Mouse (Mus musculus) limb, embryonic 13.5 days (tissue): ENCODE measurements around the gene Xbp1. TPM values are rescaled to one million over a fixed set of nuclear protein-coding genes. Genes with fewer than 3 reads are reported as not detected.

Experiments used
- ATAC-seq: fragments of 200-750 bp; cut with Nextera tagmentation; 2 replicates; pipeline ENCODE4 v1.8.0; 2017; ENCODE audit warnings: low read depth, moderate number of reproducible peaks, moderate TSS enrichment; ENCODE audit not compliant: low FRiP score
- H3K27ac ChIP-seq: fragments of 300-500 bp; sonication (generic); 2 replicates; pipeline ENCODE4 v1.5.1; 2015; ENCODE audit warnings: inconsistent platforms, mild to moderate bottlenecking, moderate library complexity
- H3K27me3 ChIP-seq: fragments of 300-500 bp; sonication (generic); 2 replicates; pipeline ENCODE4 v1.6.1; 2015; ENCODE audit warnings: mild to moderate bottlenecking, inconsistent platforms
- H3K36me3 ChIP-seq: fragments of 300-500 bp; sonication (generic); 2 replicates; pipeline ENCODE4 v1.6.1; 2015; ENCODE audit warnings: inconsistent platforms, mild to moderate bottlenecking, moderate library complexity
- H3K4me1 ChIP-seq: fragments of 300-500 bp; sonication (generic); 2 replicates; pipeline ENCODE4 v1.6.1; 2015; ENCODE audit warnings: inconsistent platforms
- H3K4me2 ChIP-seq: fragments of 300-500 bp; sonication (generic); replicated peaks from 2 replicates; pipeline ENCODE4 v1.6.1; 2015; ENCODE audit warnings: inconsistent platforms, mild to moderate bottlenecking, moderate library complexity
- H3K4me3 ChIP-seq: fragments of 300-500 bp; sonication (generic); 2 replicates; pipeline ENCODE4 v1.5.1; 2015; ENCODE audit warnings: moderate library complexity, mild to moderate bottlenecking, inconsistent platforms
- H3K9ac ChIP-seq: fragments of 300-500 bp; sonication (generic); 2 replicates; pipeline ENCODE4 v1.6.1; 2015; ENCODE audit warnings: mild to moderate bottlenecking, inconsistent platforms
- H3K9me3 ChIP-seq: fragments of 300-500 bp; sonication (generic); 2 replicates; pipeline ENCODE4 v1.6.1; 2016; ENCODE audit warnings: inconsistent platforms
- WGBS: fragments of 180-500 bp; shearing (Covaris S2); methylation state at CpG from one replicate; pipeline ENCODE4 v1.1.7; 2015; 5-methylcytosine and 5-hydroxymethylcytosine counted together
- polyA plus RNA-seq: library from polyadenylated mRNA; unstranded; fragments of >200 nt; fragmentation: Nextera tagmentation; extraction: Ambion mirVana; gene quantifications from 2 replicates; pipeline ENCODE4 v1.2.1, GENCODE M21; 2015

The Xbp1 gene
- polyA plus RNA-seq, 1 experiment from 2014 or later, result 177 TPM

- Histone ChIP-seq H3K4me3 (no peak overlapping the region), H3K9me3 (peaks cover 3% of the 10 kb centered on the region; the same call in 1 of the 2 replicates), H3K9ac (no peak overlapping the region), H3K36me3 (no peaks in the 10 kb centered on the region), H3K27me3 (no peaks in the 10 kb centered on the region), H3K4me1 (no peaks in the 10 kb centered on the region), H3K4me2 (no peak overlapping the region), H3K27ac (no peak overlapping the region)
- ATAC-seq, result no peak
- WGBS, result 74% methylated on average over 2 of the region's 2 CpGs
These were observed 46.0 kb downstream of the Xbp1 start for GRCm38 (mm10) chr11:5566506-5566905.

- H3K27me3 ChIP-seq, result no peaks in the 10 kb centered on the region
- ATAC-seq, result no peak
- H3K9me3 ChIP-seq, result peaks cover 3% of the 10 kb centered on the region; the same call in 1 of the 2 replicates
- H3K4me2 ChIP-seq, result no peak overlapping the region
- H3K9ac ChIP-seq, result no peak overlapping the region
- H3K4me3 ChIP-seq, result no peak overlapping the region
- no peak overlapping the region for H3K27ac ChIP-seq
- no peaks in the 10 kb centered on the region for H3K4me1 ChIP-seq
- H3K36me3 ChIP-seq, result no peaks in the 10 kb centered on the region
- WGBS, result 93% methylated on average over 6 of the region's 6 CpGs
These were observed 47.2 kb downstream of the Xbp1 start for GRCm38 (mm10) chr11:5567654-5568053.

DNA sequence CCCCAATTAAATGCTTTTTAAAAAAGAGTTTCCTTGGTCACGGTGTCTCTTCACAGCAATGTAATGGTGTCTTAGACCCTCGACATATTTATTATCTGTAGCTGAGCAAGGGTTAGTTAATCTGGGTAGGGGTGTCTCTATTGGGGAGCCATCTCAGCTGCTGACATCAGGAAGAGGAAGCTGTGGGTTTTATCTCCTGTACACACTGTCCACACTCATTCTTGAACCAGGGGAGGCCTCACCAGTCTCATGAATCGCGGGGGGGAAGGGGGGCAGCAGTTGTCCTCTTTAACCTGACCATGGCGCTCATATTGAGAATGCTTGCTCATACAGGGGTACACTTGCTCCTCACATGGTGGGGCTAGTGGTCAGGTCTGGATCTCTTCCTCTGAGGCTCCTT lies 47.6 kb downstream of the Xbp1 start:
- Histone ChIP-seq H3K27me3 (no peaks in the 10 kb centered on the region), H3K9ac (no peak overlapping the region), H3K4me1 (no peaks in the 10 kb centered on the region), H3K36me3 (no peaks in the 10 kb centered on the region), H3K9me3 (peaks cover 3% of the 10 kb centered on the region; the same call in 1 of the 2 replicates), H3K4me3 (no peak overlapping the region), H3K27ac (no peak overlapping the region), H3K4me2 (no peak overlapping the region)
- 94% methylated on average over 5 of the region's 5 CpGs for WGBS
- ATAC-seq, result no peak

DNA sequence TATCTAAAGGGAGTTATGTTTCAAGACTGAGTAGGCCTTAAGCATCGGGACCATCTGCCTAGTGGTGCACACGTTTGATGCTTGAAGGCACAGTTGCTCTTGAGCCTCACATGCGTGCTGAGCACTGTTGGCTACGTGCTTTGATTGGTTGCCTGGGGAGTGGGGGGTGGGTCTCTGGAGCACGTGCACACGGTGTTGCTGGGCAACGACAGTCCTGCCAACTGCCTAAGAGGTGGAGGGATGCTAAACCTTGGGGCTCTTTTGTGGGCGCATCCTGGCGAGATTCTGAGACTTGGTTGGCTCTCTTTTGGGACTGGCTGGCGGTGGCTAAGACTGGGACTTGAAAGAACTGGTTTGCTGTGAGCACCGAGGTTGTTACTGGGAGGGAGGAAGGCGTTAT lies 49.0 kb downstream of the Xbp1 start, which contains the start of gene Ankrd36:
Gene Ankrd36, plus strand, starts transcription at position 211 of the 400 bp plus-strand sequence.
- Histone ChIP-seq H3K27me3 (no peaks in the 10 kb centered on the region), H3K9ac (no peak within 1 kb of the TSS), H3K4me1 (no peaks in the 10 kb centered on the region), H3K27ac (no peak within 1 kb of the TSS), H3K4me2 (no peak within 1 kb of the TSS), H3K36me3 (no peaks in the 10 kb centered on the region), H3K9me3 (peaks cover 3% of the 10 kb centered on the region; the same call in 1 of the 2 replicates), H3K4me3 (no peak within 1 kb of the TSS)
- ATAC-seq, result no peak
- WGBS, result 82% methylated on average over 12 of the region's 12 CpGs

GRCm38 (mm10) chr11:5571856-5572255 lies 51.4 kb downstream of the Xbp1 start:
- Histone ChIP-seq H3K9me3 (peaks cover 3% of the 10 kb centered on the region; the same call in 1 of the 2 replicates), H3K4me2 (no peak overlapping the region), H3K9ac (no peak overlapping the region), H3K4me3 (no peak overlapping the region), H3K4me1 (no peaks in the 10 kb centered on the region), H3K36me3 (no peaks in the 10 kb centered on the region), H3K27ac (no peak overlapping the region), H3K27me3 (no peaks in the 10 kb centered on the region)
- WGBS, result 91% methylated on average over 4 of the region's 4 CpGs
- no peak for ATAC-seq

GRCm38 (mm10) chr11:5573821-5574220 lies 53.4 kb downstream of the Xbp1 start:
- Histone ChIP-seq H3K4me1 (0 out of 2 replicates have a peak, but pooled peaks cover 3% of the 10 kb centered on the region), H3K4me3 (no peak overlapping the region), H3K27me3 (no peaks in the 10 kb centered on the region), H3K27ac (no peak overlapping the region), H3K9me3 (no peaks in the 10 kb centered on the region), H3K4me2 (no peak overlapping the region), H3K36me3 (no peaks in the 10 kb centered on the region), H3K9ac (no peak overlapping the region)
- WGBS, result 82% methylated on average over 2 of the region's 2 CpGs
- ATAC-seq, result no peak

DNA sequence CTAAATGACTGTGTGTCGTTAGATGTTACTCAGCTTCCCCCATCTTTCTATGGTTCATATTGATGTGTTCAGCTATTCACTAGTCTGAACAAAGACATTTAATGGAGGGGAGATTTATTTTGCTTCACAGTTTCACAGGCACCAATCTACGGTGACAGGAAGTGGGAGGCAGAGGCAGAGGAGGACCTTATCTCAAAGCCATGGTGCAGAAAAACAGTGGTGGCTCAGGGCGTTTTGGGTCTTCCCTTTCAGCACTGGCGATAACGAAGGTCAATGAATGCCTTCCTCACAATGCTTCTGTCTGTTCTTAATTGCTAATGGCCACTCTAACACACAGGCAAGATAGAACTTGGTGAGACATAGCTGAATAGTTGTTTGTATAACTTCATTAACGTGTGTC lies 54.6 kb downstream of the Xbp1 start:
- Histone ChIP-seq H3K36me3 (no peaks in the 10 kb centered on the region), H3K4me1 (0 out of 2 replicates have a peak, but pooled peaks cover 3% of the 10 kb centered on the region), H3K27ac (no peak overlapping the region), H3K9ac (no peak overlapping the region), H3K27me3 (no peaks in the 10 kb centered on the region), H3K9me3 (no peaks in the 10 kb centered on the region), H3K4me2 (no peak overlapping the region), H3K4me3 (no peak overlapping the region)
- no peak for ATAC-seq
- WGBS, result 82% methylated on average over 6 of the region's 6 CpGs

Other genes starting within 250 kb of the Xbp1 start
- gene Znrf3, start 75.8 kb upstream of the Xbp1 start, polyA plus RNA-seq, result 14.8 and 16.0 TPM in 2 replicates
- 18.9 and 21.7 TPM in 2 replicates for gene Ccdc117, start 21.5 kb downstream of the Xbp1 start, polyA plus RNA-seq
- 0.10 TPM in 1 of 2 replicates, not detected in the other for gene Ankrd36, start 49.0 kb downstream of the Xbp1 start, polyA plus RNA-seq
- gene Mrps24, start 195.0 kb downstream of the Xbp1 start, polyA plus RNA-seq, result 171 and 175 TPM in 2 replicates
- 27.1 and 29.2 TPM in 2 replicates for gene Urgcp, start 241.7 kb downstream of the Xbp1 start, polyA plus RNA-seq